Mouse (Mus musculus) mouse trophoblast stem cell (cell line): ENCODE results near the gene Mtmr6.

ENCODE experiments used
- in situ Hi-C, 2 experiments: fragments of 300-500 bp; cut with MseI, MboI; formaldehyde crosslinking; loops; 2 replicates in 1 of 2; 3 replicates in 1 of 2; pipeline ENCODE4 v1.15.1; 2025

Gene Mtmr6

DNA sequence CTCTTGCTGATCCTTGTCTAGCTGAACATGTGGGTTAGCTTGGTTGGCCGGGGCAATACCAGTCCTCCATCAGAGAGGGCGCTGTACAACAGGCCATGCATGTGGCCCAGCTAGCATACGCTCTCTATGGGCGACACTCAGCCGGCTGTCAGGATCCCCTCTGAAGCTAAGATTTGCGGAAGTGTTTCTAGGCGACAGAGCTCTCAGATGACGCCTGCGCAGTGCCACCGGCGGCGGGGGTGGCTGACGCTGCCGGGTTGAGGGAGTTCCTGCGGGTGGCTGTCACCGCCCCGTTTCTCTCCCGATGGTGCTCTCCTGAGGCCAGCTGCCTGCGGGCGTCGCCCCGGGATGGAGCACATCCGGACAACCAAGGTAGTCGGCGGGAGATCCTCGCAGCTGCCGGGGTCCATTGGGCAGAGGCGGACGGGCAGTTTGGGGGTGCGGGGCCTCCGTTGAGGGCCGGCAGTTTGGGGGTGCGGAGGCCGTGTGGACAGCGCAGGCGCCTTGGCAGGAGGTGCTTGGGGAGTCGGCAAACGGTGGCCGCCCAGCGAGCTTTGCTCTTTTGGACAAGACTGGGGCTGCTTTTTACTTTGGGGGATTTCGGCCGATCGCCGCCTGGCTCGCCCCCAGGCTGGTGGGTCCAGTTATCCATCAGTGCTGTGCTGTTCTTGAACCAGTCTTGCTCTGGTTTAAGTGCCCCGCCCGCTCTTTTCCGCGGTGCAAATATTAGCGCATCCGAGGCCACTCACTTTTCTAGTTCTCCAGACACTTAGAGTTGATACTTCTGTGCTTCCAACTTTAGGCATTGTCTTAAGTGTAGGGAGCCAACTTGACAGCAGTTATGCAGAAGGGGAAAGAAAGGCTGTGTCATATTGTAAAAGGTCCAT, at the start of gene Mtmr6:
Gene Mtmr6 (plus strand): TSS at position 239 of the 887 bp plus-strand sequence.
- in situ Hi-C loops: no loop called here

DNA sequence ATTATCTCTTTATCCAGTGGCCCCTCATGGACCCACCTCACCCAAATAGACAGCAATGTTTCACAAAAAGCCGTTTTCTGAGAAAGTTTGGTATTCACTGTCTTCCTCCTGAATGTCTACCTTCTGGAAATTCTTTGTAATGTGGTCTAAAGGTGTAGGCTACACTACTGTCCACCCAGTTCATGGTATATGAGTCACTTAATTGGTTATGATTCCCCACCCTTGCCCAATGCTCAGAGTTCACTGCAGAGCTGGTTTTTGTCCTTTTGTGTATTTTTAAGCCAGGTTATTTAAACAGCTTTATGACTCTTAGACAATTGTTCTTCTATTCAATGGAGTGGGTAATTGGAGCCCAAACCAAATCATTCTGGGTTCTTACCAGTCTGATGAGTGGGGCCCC, 48.9 kb upstream of the Mtmr6 start:
- in situ Hi-C loops: no loop called here

- in situ Hi-C loops: no loop called here
These were observed 47.4 kb upstream of the Mtmr6 start for GRCm38 (mm10) chr14:60217616-60218015.

DNA sequence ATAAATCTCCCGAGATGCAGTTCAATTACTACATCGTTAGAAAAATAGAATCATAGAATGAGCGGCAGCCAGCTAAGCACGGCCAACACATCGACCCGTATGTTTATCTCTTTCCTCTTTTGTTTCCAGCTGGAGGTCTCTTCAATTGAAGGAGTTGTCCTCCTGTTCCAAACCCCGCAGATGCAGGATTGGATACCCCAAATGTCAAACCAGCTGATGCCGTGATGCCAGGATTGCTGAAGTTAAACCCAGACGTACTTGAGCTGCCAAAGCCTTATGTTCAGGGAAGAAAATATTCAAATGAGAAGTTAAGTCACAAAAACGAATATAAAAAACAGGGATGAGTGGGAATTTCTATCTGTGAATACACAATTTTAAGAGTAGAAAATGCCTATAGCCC, 45.1 kb upstream of the Mtmr6 start:
- in situ Hi-C loops: no loop called here

GRCm38 (mm10) chr14:60238551-60238950, 26.5 kb upstream of the Mtmr6 start:
- in situ Hi-C loops: no loop called here

GRCm38 (mm10) chr14:60250366-60250765, 14.7 kb upstream of the Mtmr6 start:
- in situ Hi-C loops: no loop called here

GRCm38 (mm10) chr14:60250879-60251278, 14.1 kb upstream of the Mtmr6 start:
- in situ Hi-C loops: no loop called here

DNA sequence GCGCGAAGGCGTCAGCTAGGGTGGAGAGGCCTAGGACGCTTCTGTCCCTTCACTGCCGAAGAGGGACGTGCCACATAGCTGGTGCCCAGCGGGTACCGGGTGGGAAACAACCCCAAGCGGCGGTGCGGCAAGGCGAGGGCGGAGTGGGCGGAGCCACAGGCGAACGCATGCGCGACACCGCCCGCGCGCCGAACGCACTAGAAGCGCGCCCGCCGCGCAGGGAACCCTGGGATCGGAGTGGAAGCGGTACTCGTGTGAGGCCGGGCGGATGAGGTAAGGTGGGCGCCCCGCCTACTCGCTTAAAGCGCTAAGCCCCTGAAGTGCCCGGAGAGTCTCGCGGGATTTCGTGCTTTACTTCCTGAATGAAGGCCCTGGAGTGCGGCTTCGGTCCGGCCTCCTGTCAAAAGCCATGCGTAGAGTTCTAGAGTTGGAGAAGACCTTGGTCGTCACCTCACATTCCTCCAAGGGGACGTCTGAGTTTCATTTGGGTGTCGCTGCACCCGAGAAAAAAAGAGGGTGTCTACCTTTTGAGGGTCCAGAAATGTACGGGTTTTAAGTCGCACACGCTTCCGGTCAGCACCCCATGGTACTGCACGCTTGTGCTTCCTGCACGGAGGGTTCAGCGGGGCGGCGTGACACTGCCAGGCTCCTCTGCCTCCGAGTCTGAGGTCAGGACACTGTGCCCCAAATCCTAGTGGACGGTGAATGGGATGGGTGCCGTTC, 13.6 kb upstream of the Mtmr6 start, which contains the start of the genes Nupl1 and Gm49336:
Gene Nupl1 (minus strand): TSS at position 151 of the 723 bp plus-strand sequence.
Gene Gm49336 (minus strand): TSS at position 227 of the 723 bp plus-strand sequence.
- in situ Hi-C loops: no loop called here

DNA sequence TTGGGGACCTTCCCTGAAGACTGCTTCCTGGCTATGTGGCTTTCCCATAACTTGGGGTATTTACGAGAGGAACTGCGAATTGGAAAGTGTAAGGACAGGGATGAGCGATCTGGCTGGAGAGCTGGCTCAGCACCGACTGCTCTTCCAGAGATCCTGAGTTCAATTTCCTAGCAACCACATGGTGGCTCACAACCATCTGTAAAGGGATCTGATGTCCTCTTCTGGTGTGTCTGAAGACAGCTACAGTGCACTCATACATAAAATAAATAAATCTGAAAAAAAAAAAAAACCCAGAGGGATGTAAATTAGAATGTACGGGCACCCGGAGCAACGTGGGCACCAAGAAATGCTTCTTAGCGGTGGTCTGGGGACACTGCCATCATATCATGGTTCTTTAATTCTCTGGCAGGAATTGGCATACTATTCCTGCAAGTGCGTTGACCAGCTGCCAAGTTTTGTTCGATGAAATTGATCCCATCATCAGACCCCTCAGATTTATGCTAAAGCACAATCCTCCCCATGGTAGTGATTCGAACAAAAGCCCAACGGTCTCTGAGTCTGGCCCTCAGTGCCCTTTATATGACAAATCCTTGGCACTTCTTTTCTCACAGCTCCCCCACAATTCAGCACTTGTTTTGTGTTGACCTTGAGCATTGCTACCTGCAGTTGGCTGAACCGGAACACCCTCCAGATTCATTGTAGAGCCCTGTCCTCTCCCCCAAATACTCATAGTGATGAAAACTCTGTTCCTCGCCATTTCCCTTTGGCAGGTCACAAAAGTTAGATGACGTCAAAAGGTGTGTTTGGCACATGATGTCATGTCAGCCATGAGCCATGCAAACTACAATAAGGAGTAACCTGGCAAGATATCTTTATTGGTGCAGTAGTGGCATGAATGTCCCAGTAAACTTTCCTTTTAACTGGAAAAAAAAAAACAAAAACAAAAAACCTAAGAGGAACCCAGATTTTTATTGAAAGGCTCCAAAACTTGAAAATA, 12.7 kb upstream of the Mtmr6 start:
- in situ Hi-C loops: no loop called here

GRCm38 (mm10) chr14:60253466-60253865, 11.6 kb upstream of the Mtmr6 start:
- in situ Hi-C loops: no loop called here

GRCm38 (mm10) chr14:60254774-60255173, 10.3 kb upstream of the Mtmr6 start:
- in situ Hi-C loops: no loop called here

GRCm38 (mm10) chr14:60256356-60256755, 8.7 kb upstream of the Mtmr6 start:
- in situ Hi-C loops: no loop called here

GRCm38 (mm10) chr14:60257101-60257500, 7.9 kb upstream of the Mtmr6 start:
- in situ Hi-C loops: no loop called here

DNA sequence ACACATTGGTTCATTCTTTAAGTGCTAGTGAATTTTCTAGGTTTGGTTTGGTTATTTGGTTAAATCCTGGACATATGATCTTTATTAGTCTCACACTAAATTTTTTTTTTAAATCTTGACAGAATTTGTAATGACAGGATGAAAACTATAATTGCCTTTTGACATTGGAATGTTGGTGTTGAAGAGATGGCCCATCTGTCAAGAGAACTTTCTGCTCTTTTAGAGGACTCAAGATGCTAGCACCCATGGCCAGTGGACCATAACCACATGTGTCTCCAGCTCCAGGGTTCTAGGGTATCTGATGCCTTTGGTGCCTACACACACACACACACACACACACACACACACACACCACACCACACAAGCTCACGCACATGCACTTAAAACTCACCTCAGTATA, 7.2 kb upstream of the Mtmr6 start:
- in situ Hi-C loops: no loop called here

GRCm38 (mm10) chr14:60262316-60262715, 2.7 kb upstream of the Mtmr6 start:
- in situ Hi-C loops: no loop called here

DNA sequence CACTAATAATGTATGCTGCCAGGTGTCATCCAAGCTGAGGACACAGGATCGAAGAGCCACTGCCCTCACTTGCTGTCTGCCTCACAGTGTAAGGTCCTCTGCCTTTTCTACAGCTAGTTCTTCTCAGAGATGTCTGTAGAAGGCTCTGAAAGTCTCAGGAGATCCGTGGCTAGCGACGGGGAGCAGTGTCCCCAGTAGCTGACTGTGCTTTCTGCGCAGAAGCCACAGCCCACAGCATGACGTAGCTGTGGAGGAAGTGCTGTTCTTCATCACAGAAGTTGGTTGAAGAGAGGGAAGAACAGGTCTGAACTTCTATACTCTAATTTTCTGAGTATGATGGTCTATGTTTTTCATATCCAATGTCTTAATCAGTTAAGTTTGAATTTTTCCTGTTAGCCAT, 4.3 kb downstream of the Mtmr6 start:
- in situ Hi-C loops: no loop called here

GRCm38 (mm10) chr14:60273346-60273745, 8.3 kb downstream of the Mtmr6 start:
- in situ Hi-C loops: no loop called here

DNA sequence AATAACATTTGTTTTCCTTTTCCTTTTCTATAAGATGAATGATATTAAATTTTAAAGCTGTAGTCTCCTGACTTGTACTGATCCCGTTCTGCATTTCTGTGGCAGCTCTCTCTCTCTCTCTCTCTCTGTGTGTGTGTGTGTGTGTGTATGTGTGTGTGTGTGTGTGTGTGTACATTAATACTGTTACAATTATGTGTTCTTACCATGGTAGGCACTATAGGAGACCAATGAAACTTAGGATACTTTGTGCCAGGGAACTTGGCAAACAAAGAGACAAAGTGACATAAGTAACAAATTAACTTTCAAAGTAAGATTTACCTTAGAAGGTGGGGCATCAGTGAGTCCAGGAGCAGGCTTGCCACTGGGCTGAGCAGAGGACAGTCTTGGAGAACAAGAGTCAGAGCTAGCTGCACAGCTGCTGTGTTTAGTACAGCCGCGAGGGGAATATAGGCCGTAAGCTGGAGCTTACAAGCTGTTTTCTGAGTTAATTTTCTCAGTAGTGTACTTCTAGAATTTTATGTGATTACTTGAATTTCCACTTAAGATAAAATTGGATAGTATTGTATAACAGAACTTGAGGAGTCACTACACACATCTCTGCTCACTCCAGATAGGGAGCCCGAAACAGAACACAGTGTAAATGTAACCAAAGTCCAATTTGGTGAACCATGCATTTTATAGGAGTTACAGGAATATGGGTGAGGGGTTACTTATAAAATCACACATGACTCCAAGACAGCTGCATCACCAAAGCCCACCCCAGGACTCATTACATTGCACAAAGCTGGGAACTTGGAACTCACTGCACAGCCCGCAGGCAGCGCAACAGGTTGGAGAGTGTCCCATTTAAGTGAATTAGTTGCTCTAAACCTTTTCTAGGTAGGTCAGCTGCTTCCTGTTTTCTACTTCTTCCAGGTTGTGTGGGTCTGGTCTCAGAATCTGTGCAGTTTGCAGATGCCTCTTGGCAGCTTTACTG, 10.6 kb downstream of the Mtmr6 start:
- in situ Hi-C loops: no loop called here

- in situ Hi-C loops: no loop called here
These were observed 21.3 kb downstream of the Mtmr6 start for GRCm38 (mm10) chr14:60286194-60286863.

- in situ Hi-C loops: no loop called here
These were observed 25.3 kb downstream of the Mtmr6 start for GRCm38 (mm10) chr14:60290363-60290762.
